Mouse (Mus musculus): ENCODE measurements around the gene Luzp1. TPM values are rescaled to one million over a fixed set of nuclear protein-coding genes. Genes with fewer than 3 reads are reported as not detected.

Luzp1 gene
- total RNA-seq, 2 experiments from 2014 or later, result 3.7 to 13.9 TPM

- ATAC-seq (replicated peaks; ENCODE audit: low FRiP score, low TSS enrichment, poor library complexity, severe bottlenecking), result no peak
Measured at GRCm38 (mm10) chr4:136461206-136461605, 8.4 kb upstream of the Luzp1 start.

DNA sequence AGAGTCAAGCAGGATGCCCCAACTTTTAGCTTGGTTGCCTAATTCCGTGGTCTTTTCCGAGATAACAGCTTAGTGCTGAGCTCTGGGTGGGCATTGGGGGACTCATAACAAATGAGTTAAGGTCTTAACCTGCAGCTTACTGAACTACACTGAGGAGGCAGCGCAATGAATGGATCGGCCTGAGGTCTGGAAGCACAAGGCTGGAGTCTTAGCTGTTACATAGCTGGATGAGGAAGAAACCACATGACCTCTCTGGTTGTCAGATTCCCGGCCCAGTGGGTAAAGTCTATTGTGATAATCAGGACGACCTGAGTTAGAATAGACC is 7.8 kb upstream of the Luzp1 start:
- ATAC-seq (replicated peaks; ENCODE audit: low FRiP score, low TSS enrichment, poor library complexity, severe bottlenecking), result no peak

- ATAC-seq (replicated peaks; ENCODE audit: low FRiP score, low TSS enrichment, poor library complexity, severe bottlenecking), result peak; percentile 64
Measured at GRCm38 (mm10) chr4:136462086-136462838, 7.3 kb upstream of the Luzp1 start, which contains the start of gene 6030445D17Rik. Gene 6030445D17Rik, plus strand, starts transcription at chr4:136462250.

DNA sequence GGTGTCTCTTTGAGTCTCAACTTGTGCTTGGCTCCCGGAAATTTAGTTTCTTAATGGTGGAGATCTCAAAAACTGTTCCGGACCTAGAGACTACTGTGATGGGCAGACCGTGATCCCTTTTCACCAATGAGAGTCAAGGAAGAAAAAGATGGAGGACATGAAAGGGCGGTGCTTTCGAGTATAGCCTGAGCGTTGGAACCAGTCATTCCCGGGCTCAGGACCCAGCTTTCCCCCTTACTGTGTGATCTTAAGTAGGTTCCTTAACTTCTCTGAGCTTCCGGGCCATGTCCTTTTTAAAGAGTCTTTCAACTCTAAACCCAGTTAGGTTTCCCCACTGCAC is 6.8 kb upstream of the Luzp1 start:
- peak; percentile 72 for ATAC-seq (replicated peaks; ENCODE audit: low FRiP score, low TSS enrichment, poor library complexity, severe bottlenecking)

GRCm38 (mm10) chr4:136463436-136463835 is 6.1 kb upstream of the Luzp1 start:
- ATAC-seq (replicated peaks; ENCODE audit: low FRiP score, low TSS enrichment, poor library complexity, severe bottlenecking), result no peak

DNA sequence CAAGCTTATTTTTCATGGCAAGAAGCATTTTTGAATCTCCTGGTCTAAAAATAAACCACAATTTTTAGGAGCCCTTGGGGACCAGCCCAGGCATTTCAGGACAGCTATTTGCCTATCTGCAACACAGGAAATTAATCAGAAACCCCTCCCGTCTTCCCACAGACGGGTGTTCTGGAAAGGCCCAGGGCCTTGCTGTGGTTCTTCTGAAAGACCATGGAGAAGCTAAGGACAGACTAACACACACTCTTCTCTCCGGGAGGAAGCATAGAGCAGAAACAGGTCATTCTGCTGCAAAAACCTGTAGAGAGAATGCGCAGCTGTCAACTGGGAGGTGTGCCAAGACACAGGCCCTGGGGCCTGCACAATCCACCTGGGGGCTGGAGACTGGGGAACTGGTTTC is 3.3 kb upstream of the Luzp1 start:
- no peak for ATAC-seq (replicated peaks; ENCODE audit: low FRiP score, low TSS enrichment, poor library complexity, severe bottlenecking)

GRCm38 (mm10) chr4:136468553-136469327 is 821 bp upstream of the Luzp1 start:
- ATAC-seq (replicated peaks; ENCODE audit: low FRiP score, low TSS enrichment, poor library complexity, severe bottlenecking), result 0 out of 2 replicates have a peak, but pooled peaks have one; percentile 15

GRCm38 (mm10) chr4:136469941-136470346 is 383 bp downstream of the Luzp1 start:
- ATAC-seq (replicated peaks; ENCODE audit: low FRiP score, low TSS enrichment, poor library complexity, severe bottlenecking), result no peak

DNA sequence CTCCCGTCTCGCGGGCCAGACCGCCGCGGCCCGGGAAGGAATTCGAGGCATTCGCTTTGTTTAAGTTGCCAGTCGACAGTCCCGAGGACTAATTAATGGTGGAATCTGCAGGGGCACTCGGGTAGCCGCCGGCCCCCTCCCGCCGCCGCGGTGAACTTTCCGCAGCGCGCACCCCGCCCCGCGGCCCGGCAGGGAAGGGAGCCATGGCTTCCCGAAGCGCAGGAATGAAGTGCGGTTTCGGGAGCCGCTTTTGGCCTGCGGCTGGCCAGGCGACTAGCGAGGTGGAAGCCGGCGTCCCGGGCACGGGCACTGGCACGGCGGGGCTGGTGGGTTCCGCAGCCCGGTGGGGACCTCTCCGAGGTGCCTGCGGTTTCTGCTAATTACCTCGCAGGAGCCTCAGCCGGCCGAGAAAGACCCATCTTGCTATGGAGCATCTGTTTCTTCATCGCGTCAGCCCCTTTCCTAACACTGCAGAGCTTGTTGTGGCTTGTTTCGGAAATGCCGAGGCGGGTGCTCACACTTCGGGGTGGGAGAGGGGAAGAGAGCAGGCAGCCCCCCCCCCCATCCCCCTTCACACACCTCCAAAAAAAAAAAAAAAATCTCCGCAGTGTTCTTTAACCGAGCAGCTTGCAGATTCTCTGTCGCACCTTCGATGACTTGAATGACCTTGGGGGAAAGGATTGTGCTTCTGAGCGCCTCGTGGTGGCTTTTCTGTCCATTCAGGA is 948 bp downstream of the Luzp1 start:
- ATAC-seq (replicated peaks; ENCODE audit: low FRiP score, low TSS enrichment, poor library complexity, severe bottlenecking), result no peak

GRCm38 (mm10) chr4:136476692-136477091 is 7.1 kb downstream of the Luzp1 start:
- no peak for ATAC-seq (replicated peaks; ENCODE audit: low FRiP score, low TSS enrichment, poor library complexity, severe bottlenecking)

- no peak for ATAC-seq (replicated peaks; ENCODE audit: low FRiP score, low TSS enrichment, poor library complexity, severe bottlenecking)
Measured at GRCm38 (mm10) chr4:136486549-136486948, 17.0 kb downstream of the Luzp1 start.

GRCm38 (mm10) chr4:136495993-136496392 is 26.4 kb downstream of the Luzp1 start:
- no peak for ATAC-seq (replicated peaks; ENCODE audit: low FRiP score, low TSS enrichment, poor library complexity, severe bottlenecking)

DNA sequence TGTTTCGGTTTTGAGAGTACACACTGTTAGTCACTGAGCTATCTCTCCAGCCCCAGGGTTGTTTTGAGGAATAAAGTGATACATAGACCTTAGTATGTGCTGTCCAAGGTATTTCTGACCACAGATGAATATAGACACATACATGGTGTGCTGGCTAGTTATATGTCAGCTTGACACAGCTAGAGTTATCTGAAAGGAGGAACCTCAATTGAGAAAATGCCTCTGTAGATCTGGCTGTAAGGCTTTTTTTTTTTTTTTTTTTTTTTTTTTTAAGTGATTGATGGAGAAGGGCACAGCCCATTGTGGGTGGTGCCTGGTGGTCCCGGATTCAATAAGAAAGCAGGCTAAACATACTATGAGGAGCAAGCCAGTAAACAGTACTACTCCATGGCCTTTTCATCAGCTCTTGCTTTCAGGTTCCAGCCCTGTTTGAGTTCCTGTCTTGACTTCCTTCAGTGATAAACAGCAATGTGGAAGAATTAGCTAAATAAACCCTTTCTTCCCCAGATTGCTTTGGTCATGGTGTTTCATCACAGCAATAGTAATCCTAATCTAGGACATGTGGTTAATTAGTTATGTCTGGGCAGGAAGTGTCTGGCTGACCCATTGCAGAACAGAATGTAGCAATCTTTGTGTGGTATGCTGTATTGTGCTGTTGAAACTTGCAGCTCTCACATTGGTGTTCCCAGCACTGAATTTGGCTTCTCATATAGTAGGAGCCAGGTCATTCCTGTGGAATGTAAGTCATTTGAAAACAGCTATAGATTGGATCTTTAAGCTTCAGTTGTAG is 36.1 kb downstream of the Luzp1 start:
- no peak for ATAC-seq (replicated peaks; ENCODE audit: low FRiP score, low TSS enrichment, poor library complexity, severe bottlenecking)

GRCm38 (mm10) chr4:136509857-136510256 is 40.3 kb downstream of the Luzp1 start:
- no peak; the same call in 1 of the 2 replicates for ATAC-seq (replicated peaks; ENCODE audit: low FRiP score, low TSS enrichment, poor library complexity, severe bottlenecking)

DNA sequence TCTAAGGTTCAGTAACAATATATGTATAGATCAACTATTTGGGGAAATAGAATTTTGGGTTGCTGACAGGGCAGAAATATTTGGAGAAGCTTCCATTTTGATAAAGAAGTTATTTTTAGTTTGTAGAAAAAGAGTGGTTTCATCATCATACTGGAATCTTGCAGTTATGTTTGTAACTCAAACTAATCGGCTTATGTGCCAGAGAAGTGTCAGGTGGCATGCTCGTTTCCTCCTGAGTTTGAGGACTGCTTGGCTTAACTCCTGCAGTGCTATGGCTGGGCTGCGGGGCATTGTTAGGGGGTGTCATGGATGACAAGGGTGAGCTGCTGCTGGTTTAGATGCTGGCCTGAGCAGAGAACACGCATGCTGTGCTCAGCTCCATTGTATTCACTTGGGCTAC is 42.1 kb downstream of the Luzp1 start:
- no peak for ATAC-seq (replicated peaks; ENCODE audit: low FRiP score, low TSS enrichment, poor library complexity, severe bottlenecking)

GRCm38 (mm10) chr4:136512905-136513304 is 43.3 kb downstream of the Luzp1 start:
- no peak for ATAC-seq (replicated peaks; ENCODE audit: low FRiP score, low TSS enrichment, poor library complexity, severe bottlenecking)

DNA sequence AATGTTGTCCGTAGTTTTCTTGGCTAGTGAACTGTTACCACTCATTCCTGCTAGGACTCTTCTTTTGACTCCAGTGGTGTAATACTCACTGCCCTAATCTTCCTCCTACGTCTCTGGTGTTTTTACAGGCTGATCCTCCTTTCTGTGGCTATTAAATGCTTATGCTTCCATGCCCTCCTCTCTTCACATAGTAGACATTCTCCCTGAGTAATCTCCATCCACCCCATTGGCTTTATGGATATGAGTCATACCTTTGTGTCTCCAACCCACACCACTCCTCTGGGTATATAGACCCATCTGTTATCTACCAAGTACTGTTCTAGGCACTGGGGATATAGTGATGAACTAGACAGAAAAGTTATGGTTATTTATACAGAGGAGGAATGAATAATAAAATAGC is 48.6 kb downstream of the Luzp1 start:
- ATAC-seq (replicated peaks; ENCODE audit: low FRiP score, low TSS enrichment, poor library complexity, severe bottlenecking), result no peak

DNA sequence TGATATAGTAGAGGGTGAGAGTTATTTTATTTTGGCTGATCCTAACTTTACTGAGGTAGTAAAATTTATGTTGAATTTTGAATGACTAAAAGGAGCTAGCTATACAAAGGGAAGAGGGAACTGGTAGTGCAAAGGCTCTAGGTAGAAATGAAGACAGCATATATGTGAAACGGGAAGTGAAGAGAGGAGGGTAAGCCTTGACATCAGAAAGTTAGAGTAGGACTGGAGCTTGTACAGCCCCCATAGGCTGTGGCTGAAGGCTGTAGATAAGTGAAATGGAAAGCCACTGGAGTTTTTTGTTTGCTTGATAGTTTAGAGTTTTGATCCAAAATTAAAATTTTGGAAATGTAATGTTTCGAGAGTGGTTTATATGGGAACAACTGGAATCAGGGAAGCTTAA is 49.0 kb downstream of the Luzp1 start:
- no peak for ATAC-seq (replicated peaks; ENCODE audit: low FRiP score, low TSS enrichment, poor library complexity, severe bottlenecking)

- ATAC-seq (replicated peaks; ENCODE audit: low FRiP score, low TSS enrichment, poor library complexity, severe bottlenecking), result no peak
Measured at GRCm38 (mm10) chr4:136519866-136520265, 50.3 kb downstream of the Luzp1 start.

DNA sequence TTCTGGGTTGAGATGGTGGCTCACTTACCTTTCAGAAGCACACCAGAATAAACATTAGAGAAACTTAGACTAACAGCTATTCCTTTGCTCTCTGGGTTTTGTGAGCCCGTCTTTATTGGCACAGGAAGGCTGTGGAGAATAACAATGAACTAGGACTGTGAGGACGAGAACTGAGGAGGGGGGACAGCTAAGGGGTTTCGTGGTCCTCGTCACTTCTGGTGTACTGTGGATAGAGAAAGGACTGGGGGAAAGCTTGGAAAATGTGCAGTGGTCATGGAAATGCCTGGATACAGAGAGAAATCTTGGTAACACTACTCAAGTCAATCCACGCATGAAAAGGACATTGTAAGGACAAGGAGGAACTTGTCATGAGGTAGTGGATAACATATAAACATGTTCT is 52.3 kb downstream of the Luzp1 start:
- ATAC-seq (replicated peaks; ENCODE audit: low FRiP score, low TSS enrichment, poor library complexity, severe bottlenecking), result no peak

All from megakaryocyte-erythroid progenitor cell, adult 5-6 weeks (primary cell).